Mouse (Mus musculus): ENCODE results near the gene Tnfsf13b.

Gene Tnfsf13b

GRCm38 (mm10) chr8:10006156-10006985, at the start of gene Tnfsf13b:
TSS of gene Tnfsf13b (plus strand) at chr8:10006467.
- peak; percentile 16 to 29 for DNase-seq

- DNase-seq, result no peak
Observed at GRCm38 (mm10) chr8:9958338-9958737, 47.9 kb upstream of the Tnfsf13b start.

- no peak for DNase-seq
Observed at GRCm38 (mm10) chr8:9959919-9960318, 46.3 kb upstream of the Tnfsf13b start.

- DNase-seq, result no peak
Observed at GRCm38 (mm10) chr8:9971866-9972265, 34.4 kb upstream of the Tnfsf13b start.

GRCm38 (mm10) chr8:9975276-9975675, 31.0 kb upstream of the Tnfsf13b start:
- DNase-seq, result no peak

GRCm38 (mm10) chr8:9975898-9976611, 30.2 kb upstream of the Tnfsf13b start:
- DNase-seq, result peak; percentile 99 to 100

GRCm38 (mm10) chr8:9977016-9977415, 29.3 kb upstream of the Tnfsf13b start:
- peak in 1 of 2 experiments; percentile 10 for DNase-seq

GRCm38 (mm10) chr8:9977573-9978314, 28.5 kb upstream of the Tnfsf13b start, which contains the start of the genes Lig4 and Abhd13:
TSS of gene Lig4 (minus strand) at chr8:9977686.
TSS of gene Abhd13 (plus strand) at chr8:9977707.
- DNase-seq, result peak; percentile 98 to 99

- DNase-seq, result no peak
Observed at GRCm38 (mm10) chr8:9978475-9979230, 27.6 kb upstream of the Tnfsf13b start.

GRCm38 (mm10) chr8:9979746-9980145, 26.5 kb upstream of the Tnfsf13b start:
- DNase-seq, result no peak

GRCm38 (mm10) chr8:9980188-9980587, 26.1 kb upstream of the Tnfsf13b start:
- no peak for DNase-seq

GRCm38 (mm10) chr8:10004115-10004514, 2.2 kb upstream of the Tnfsf13b start:
- no peak for DNase-seq

GRCm38 (mm10) chr8:10006986-10007659, 856 bp downstream of the Tnfsf13b start:
- DNase-seq, result peak; percentile 11 to 24

GRCm38 (mm10) chr8:10007660-10008028, 1.4 kb downstream of the Tnfsf13b start:
- DNase-seq, result no peak

- no peak for DNase-seq
Observed at GRCm38 (mm10) chr8:10016252-10016651, 10.0 kb downstream of the Tnfsf13b start.

GRCm38 (mm10) chr8:10017231-10017630, 11.0 kb downstream of the Tnfsf13b start:
- peak in 1 of 2 experiments; percentile 23 for DNase-seq

GRCm38 (mm10) chr8:10030320-10031060, 24.2 kb downstream of the Tnfsf13b start:
- no peak for DNase-seq

GRCm38 (mm10) chr8:10031177-10031576, 24.9 kb downstream of the Tnfsf13b start:
- DNase-seq, result no peak

GRCm38 (mm10) chr8:10040866-10041265, 34.6 kb downstream of the Tnfsf13b start:
- DNase-seq, result no peak

- peak in 1 of 2 experiments; percentile 49 for DNase-seq
Observed at GRCm38 (mm10) chr8:10043842-10044510, 37.7 kb downstream of the Tnfsf13b start.
